Mouse (Mus musculus) thymus, postnatal 4 days (tissue): ENCODE data around the gene Cby3.
A peak's percentile ranks its signal among the peaks of the same experiment; 100 is the strongest.

ENCODE experiments used
- DNase-seq: peaks from one replicate; pipeline ENCODE4 v3.0.0; 2021

The Cby3 gene

DNA sequence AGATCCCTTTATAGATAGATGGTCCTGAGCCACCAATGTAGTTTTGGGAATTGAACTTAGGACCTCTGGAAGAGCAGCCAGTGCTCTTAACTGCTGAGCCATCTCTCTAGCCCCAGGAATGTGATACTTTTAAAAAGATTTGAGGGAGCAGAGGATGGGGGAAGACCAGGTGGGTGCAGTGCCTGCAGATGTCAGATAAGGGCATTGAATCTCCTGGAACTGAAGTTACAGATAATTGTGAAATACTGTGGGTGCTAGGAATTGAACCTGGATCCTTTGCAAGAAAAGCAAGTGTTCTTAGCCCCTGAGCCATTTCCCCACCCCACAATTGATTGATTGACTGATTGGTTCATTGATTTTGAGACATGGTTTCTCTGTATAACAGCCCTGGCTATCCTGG lies 11.1 kb downstream of the Cby3 start:
- DNase-seq, result no peak

DNA sequence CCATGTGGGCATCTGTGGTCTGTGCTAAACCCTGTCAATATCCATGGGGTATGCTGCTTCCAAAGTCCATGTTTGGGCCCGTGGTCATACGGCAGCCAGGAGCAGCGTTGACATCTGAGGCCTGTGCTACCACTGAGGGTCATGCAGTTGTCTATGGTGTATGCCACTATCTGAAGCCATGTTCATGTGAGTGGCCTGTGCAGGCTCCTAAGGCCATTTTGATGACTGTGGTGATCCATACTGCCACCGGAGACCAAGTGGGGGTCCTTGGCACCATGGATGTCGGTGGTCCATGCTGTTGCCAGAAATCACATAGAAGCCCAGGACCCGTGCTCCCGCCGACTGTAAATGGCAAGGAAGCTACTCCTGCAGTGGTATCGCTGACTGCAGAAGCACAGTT lies 13.3 kb downstream of the Cby3 start:
- DNase-seq, result no peak

- no peak for DNase-seq
Measured at GRCm38 (mm10) chr11:50369360-50369911, 15.2 kb downstream of the Cby3 start.

DNA sequence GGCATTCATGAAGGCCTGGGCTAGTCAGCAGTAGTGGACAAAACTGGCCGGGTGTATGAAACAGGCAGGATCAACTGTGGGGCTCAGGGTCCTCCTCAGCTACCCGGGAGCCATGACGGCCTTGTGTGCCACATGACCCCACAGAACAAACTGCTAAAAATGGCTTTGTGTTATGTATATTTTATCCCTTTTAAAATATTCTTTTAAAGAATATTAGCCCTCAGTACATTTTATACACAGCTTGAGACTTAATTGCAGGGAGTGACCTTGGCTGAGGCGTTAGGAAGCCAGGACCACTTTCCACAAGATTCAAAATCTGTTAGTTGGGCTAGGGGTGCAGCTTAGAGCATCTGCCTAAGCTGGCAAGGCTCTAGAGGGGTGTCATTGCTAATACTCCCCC lies 16.7 kb downstream of the Cby3 start:
- DNase-seq, result no peak

DNA sequence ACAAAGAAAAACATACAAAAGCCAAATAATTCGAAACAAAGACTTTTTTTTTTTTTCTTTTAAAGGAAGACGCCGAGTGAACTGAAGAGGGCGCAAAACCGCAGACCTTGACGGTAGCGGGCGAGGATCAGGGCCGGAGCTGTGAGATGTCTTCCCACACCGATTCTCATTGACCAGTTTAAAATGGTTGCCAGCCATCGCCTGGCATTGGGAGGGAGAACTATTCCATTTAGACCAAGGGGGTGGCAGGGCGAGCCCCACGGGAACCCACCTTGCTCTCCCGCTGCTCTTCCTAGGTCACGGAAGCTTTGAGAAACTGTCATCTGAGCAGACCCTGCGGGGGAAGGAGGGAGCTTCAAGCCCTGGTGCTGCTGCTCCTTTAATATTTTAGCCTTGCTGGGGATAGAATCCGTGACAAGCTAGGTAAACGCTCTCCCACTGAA lies 17.2 kb downstream of the Cby3 start:
- peak; percentile 82 for DNase-seq

GRCm38 (mm10) chr11:50371911-50372310 lies 17.6 kb downstream of the Cby3 start:
- no peak for DNase-seq

DNA sequence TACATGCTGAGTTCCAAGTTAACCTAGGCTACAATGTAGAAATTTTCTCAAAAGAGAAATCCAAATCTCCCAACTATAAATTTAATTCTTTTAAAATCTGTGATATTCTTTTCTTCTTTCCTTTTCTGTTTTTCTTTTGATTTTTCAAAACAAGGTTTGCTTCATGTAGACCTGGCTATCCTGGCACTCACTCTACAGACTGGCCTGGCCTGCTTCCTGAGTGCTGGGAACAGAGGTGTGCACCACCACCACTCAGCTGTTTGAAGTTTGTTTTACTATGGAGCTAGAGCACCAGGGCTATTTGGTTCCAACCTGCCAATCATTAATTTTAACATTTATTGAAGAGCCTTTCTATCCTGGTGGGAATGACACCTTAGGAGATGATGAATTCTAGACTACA lies 18.8 kb downstream of the Cby3 start:
- no peak for DNase-seq

DNA sequence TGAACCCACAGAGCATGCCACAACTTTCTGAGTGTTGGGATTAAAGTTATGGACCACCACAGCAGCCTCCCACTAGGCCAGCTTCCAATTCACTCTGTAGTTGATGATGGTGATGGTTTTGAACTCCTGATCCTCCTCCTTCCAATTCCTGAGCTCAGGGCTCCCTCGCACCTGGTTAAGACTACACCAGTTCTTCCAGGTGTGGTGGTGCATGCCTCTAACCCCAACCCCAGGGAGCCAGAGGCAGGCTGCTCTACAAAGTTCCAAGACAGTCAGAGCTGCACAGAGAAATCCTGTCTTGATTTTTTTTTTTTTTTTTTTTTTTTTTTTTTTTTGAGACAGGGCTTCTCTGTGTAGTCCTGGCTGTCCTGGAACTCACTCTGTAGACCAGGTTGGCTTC lies 19.4 kb downstream of the Cby3 start:
- DNase-seq, result no peak

GRCm38 (mm10) chr11:50374286-50375015 lies 20.2 kb downstream of the Cby3 start:
- no peak for DNase-seq

GRCm38 (mm10) chr11:50375421-50375820 lies 21.2 kb downstream of the Cby3 start:
- DNase-seq, result no peak

- DNase-seq, result no peak
Measured at GRCm38 (mm10) chr11:50376156-50376790, 22.0 kb downstream of the Cby3 start.

DNA sequence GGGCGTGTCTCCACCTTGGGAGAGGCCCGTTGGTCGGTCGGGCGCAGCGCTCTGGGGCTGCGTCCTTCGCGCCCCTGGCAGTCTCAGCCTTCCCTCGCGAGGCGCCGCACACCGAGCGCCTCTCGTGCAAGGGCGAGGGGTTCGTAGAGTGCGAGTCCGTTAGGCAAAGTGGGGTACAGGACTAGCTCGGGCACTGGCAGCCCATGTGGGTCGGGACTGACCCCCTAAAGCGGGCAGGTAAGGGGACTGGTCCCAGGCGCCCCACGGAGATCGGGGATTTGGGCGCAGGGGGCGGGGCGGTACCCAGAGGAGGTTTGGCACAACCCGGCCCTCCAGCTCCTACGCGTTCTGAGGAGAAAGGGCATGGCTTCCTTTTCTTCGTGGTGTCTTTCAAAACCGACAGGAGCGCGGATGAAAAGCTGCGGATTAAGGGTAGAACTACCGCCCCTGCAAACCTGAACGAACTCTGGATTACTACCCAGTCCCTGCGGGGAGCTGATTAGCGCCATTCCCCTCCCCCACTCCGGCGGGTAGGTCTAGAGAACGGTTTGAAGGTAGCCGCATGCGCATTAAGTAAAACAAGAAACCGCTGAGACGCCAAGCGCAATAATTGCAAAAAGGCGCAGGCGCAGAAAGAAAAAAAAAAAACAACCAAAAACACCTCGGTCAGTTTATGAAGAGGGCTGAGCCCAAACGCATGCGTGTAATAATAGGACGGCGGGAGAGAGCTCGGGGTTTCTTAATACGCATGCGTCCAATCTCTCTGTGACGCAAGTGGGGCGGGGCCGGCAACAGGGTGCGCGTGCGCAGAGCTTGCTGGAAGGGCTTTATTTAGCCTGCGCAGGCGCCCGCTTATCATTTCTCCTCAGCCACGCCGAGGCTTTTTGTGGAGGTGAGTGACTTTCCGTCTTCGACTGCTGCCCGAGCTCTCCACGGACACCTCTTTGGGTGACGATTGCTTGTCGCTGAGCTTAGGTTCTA lies 22.9 kb downstream of the Cby3 start, which contains the start of gene Hnrnph1:
Gene Hnrnph1, plus strand, starts transcription at position 80 of the 981 bp plus-strand sequence.
- DNase-seq, result peak; percentile 99

DNA sequence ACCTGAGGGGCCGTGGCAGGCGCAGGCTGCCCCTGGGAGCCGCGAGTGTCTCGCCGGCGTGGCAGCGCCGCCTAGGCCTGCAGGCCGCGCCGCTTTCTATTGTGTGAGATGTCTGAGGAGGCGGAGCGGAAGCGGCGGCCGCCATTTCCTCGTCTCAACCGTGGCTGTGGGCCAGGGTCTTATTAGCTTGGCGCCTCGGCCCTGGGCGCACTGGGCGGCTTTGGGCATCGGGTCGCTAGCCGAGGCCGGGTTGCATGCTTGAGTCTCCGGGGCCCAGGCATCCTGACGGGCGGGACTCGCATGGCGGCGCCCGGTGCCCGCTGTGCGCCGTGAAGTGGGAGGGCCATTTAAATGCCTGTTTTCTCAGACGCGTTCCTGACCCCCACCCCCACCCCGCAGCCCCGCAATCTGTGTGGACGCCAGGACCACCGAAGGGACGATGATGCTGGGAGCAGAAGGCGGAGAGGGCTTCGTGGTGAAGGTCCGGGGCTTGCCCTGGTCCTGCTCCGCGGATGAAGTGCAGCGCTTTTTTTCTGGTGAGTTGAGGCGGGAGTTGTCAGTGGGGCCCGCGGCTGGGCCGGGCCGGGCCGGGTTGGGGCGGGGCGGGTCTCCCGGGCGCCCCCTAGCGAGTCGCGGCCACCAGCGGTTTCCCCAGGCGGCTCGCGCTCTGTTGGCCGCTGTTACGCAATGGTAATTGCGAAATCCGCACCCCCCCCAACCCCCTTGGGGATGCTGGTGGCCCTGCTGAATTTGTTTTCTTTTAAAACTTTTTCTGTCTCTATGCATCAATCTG lies 23.8 kb downstream of the Cby3 start:
- peak; percentile 90 for DNase-seq

GRCm38 (mm10) chr11:50379023-50379752 lies 24.9 kb downstream of the Cby3 start:
- DNase-seq, result no peak

DNA sequence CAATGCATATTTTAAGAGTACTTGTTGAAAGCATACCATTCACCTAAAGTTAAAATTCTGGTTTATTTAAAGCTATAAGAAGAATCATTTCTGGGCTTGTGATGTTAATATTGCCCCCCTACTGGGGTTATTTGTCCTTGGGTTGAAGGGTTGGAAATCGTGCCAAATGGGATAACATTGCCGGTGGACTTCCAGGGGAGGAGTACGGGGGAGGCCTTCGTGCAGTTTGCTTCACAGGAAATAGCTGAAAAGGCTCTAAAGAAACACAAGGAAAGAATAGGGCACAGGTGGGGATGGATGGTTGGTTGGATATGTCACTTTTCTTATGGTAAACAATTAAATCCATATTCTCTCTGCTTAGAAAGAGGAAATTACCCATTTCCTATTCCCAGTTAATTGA lies 27.0 kb downstream of the Cby3 start:
- no peak for DNase-seq

DNA sequence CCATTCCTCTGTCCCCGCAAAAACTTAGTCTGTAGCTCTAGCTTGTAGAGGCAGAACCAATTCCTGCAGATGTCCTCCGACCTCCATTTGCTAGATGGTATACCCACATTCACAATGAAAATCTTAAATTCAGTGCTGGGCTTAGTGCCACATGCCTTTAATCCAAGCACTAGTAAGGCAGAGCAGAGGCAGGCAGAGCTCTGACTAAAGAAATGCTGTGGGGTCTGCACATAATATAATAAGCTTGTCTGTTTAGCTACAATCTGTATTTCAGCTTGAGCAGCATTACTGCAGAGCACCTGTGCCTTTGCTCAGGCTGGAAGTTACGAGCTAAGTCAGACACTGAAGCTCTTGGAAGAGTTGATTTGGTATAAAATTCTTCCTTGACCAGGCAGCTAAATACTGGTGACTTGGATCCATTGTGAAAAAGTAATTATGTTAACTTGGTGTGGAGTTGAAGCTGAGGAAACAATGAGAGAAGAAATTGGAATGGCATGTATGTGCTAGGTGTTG lies 33.0 kb downstream of the Cby3 start:
- DNase-seq, result no peak

- DNase-seq, result no peak
Measured at GRCm38 (mm10) chr11:50387697-50388096, 33.4 kb downstream of the Cby3 start.

DNA sequence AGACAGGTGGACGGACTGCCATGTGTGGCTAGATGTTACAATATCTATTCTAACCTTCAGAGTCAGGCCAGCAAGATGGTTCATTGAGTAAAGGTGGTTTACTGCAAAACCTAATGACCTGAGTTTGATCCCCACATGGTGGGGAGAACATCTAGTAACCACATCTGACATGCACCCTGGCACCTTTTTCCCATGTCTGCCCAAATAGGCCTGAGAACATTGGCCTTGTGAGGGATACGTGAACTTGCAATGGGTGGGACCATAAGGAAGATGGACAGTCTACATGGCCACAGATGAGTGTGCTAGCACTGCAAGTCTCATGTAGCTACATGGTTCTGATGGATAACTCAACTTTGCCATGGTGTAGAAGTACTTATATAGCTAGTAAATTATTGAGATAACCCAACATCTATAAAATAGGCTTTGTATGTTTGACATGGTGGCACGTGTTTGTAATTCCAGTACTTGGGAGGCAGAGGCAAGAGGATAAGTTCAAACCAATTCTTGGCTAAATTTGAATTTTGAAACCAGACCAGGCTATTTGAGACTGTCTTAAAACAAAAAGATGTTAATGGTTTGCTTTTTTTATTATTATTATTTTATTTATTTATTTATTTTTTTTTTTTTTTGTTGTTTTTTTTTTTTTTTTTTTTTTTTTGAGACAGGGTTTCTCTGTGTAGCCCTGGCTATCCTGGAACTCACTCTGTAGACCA lies 34.1 kb downstream of the Cby3 start:
- DNase-seq, result no peak

DNA sequence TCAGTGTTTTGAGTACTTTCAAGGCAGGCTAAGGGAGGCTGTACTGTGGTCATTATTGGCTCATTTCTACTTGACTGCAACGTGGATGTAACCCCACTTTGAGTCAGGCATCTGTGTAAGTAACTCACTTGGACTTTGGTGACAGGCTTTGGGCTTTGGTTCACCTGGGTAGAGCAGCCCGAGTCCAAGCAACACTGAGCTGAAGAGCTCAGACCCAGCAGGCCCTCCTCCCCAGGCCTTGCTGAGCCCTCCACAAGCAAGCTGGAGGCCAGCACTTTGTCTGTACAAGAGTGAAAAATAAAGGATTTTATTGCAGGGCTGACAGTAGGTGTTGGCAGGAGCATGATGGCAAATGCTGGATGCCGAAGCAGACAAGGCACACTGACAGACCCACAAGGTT lies 34.7 kb downstream of the Cby3 start:
- no peak for DNase-seq

DNA sequence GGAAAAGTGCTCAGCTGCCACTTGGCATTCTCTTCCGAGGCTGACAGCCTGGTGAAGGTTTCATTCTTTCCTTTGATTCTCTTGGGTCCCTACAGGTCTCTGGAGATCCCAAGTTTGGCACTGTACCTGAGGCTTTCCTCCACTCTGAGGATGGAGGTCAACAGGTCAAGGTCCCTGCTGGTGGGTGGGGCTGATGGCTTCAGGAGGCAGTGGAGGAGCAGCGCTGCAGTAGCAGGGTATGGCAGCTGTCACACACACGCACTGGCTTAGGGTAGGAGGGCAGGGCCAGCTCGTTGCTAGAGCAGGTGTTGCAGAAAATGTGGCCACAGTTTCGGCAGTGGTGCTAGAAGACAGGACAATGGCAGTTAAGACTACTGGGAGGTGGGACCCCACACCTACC lies 35.4 kb downstream of the Cby3 start:
- DNase-seq, result no peak
